Mouse (Mus musculus) intestine, embryonic 15.5 days (tissue): ENCODE measurements around the gene Vamp9. TPM values are rescaled to one million over a fixed set of nuclear protein-coding genes. Genes with fewer than 3 reads are reported as not detected.

Experiments
- ATAC-seq: fragments of 200-750 bp; cut with Nextera tagmentation; 2 replicates; pipeline ENCODE4 v1.8.0; 2017; ENCODE audit warnings: moderate TSS enrichment, moderate library complexity
- H3K27ac ChIP-seq: fragments of 300-500 bp; sonication (generic); 2 replicates; pipeline ENCODE4 v1.5.1; 2015; ENCODE audit warnings: mild to moderate bottlenecking, inconsistent platforms
- H3K27me3 ChIP-seq: fragments of 300-500 bp; sonication (generic); replicated peaks from 2 replicates; pipeline ENCODE4 v1.6.1; 2015; ENCODE audit warnings: inconsistent platforms
- H3K36me3 ChIP-seq: fragments of 300-500 bp; sonication (generic); 2 replicates; pipeline ENCODE4 v1.6.1; 2015; ENCODE audit warnings: inconsistent platforms
- H3K4me1 ChIP-seq: fragments of 300-500 bp; sonication (generic); replicated peaks from 2 replicates; pipeline ENCODE4 v1.6.1; 2015; ENCODE audit warnings: inconsistent platforms
- H3K4me2 ChIP-seq: fragments of 300-500 bp; sonication (generic); replicated peaks from 2 replicates; pipeline ENCODE4 v1.6.1; 2015; ENCODE audit warnings: mild to moderate bottlenecking, inconsistent platforms
- H3K4me3 ChIP-seq: fragments of 300-500 bp; sonication (generic); replicated peaks from 2 replicates; pipeline ENCODE4 v1.5.1; 2015; ENCODE audit warnings: inconsistent platforms
- H3K9ac ChIP-seq: fragments of 300-500 bp; sonication (generic); 2 replicates; pipeline ENCODE4 v1.6.1; 2015; ENCODE audit warnings: inconsistent platforms
- H3K9me3 ChIP-seq: fragments of 300-500 bp; sonication (generic); 2 replicates; pipeline ENCODE4 v1.6.1; 2016; ENCODE audit warnings: inconsistent platforms
- WGBS: fragments of 180-500 bp; shearing (Covaris S2); methylation state at CpG from one replicate; pipeline ENCODE4 v1.1.7; 2015; 5-methylcytosine and 5-hydroxymethylcytosine counted together
- polyA plus RNA-seq: library from polyadenylated mRNA; unstranded; fragments of >200 nt; fragmentation: Nextera tagmentation; extraction: Ambion mirVana; gene quantifications from 2 replicates; pipeline ENCODE4 v1.2.1, GENCODE M21; 2015

The Vamp9 gene
- 0.24 and 0.38 TPM in 2 replicates for polyA plus RNA-seq

- H3K4me2 ChIP-seq = peak within 1 kb of the TSS; percentile 68
- H3K9ac ChIP-seq = peak within 1 kb of the TSS; percentile 70
- ATAC-seq = peak; percentile 100
- H3K36me3 ChIP-seq = no peaks in the 10 kb centered on the region
- H3K27me3 ChIP-seq = no peaks in the 10 kb centered on the region
- no peaks in the 10 kb centered on the region for H3K4me1 ChIP-seq
- WGBS = 5% methylated on average over 49 of the region's 49 CpGs
- peak within 1 kb of the TSS; percentile 59 for H3K4me3 ChIP-seq
- peak within 1 kb of the TSS; percentile 97 for H3K27ac ChIP-seq
- H3K9me3 ChIP-seq = no peaks in the 10 kb centered on the region
These were observed at the start of gene Vamp9 for GRCm38 (mm10) chr5:99906181-99906956. TSS of gene Vamp9 (plus strand) at chr5:99906254.

- no peak for ATAC-seq
- H3K4me3 ChIP-seq = no peak overlapping the region
- no peaks in the 10 kb centered on the region for H3K36me3 ChIP-seq
- 0 out of 2 replicates have a peak, but pooled peaks cover 4% of the 10 kb centered on the region for H3K4me1 ChIP-seq
- no peak overlapping the region for H3K9ac ChIP-seq
- no peaks in the 10 kb centered on the region for H3K27me3 ChIP-seq
- H3K9me3 ChIP-seq = no peaks in the 10 kb centered on the region
- no peak overlapping the region for H3K4me2 ChIP-seq
- WGBS = 28% methylated on average over 14 of the region's 14 CpGs
- H3K27ac ChIP-seq = no peak overlapping the region
These were observed 48.9 kb upstream of the Vamp9 start for GRCm38 (mm10) chr5:99857106-99857637.

GRCm38 (mm10) chr5:99859637-99860433 lies 46.2 kb upstream of the Vamp9 start:
- Histone ChIP-seq H3K27me3 (no peaks in the 10 kb centered on the region), H3K4me2 (no peak overlapping the region), H3K4me3 (no peak overlapping the region), H3K4me1 (0 out of 2 replicates have a peak, but pooled peaks cover 4% of the 10 kb centered on the region), H3K27ac (no peak overlapping the region), H3K36me3 (no peaks in the 10 kb centered on the region), H3K9ac (no peak overlapping the region), H3K9me3 (no peaks in the 10 kb centered on the region)
- 50% methylated on average over 13 of the region's 13 CpGs for WGBS
- peak; percentile 75 for ATAC-seq

GRCm38 (mm10) chr5:99861816-99862215 lies 44.2 kb upstream of the Vamp9 start:
- H3K27ac ChIP-seq = no peak overlapping the region
- ATAC-seq = no peak
- no peak overlapping the region for H3K9ac ChIP-seq
- H3K4me1 ChIP-seq = 0 out of 2 replicates have a peak, but pooled peaks cover 4% of the 10 kb centered on the region
- no peaks in the 10 kb centered on the region for H3K36me3 ChIP-seq
- H3K27me3 ChIP-seq = no peaks in the 10 kb centered on the region
- no peak overlapping the region for H3K4me3 ChIP-seq
- WGBS = 80% methylated on average over 6 of the region's 6 CpGs
- no peak overlapping the region for H3K4me2 ChIP-seq
- H3K9me3 ChIP-seq = no peaks in the 10 kb centered on the region

GRCm38 (mm10) chr5:99863656-99864380 lies 42.2 kb upstream of the Vamp9 start:
- Histone ChIP-seq H3K4me3 (no peak overlapping the region), H3K27me3 (no peaks in the 10 kb centered on the region), H3K9me3 (no peaks in the 10 kb centered on the region), H3K27ac (no peak overlapping the region), H3K36me3 (no peaks in the 10 kb centered on the region), H3K4me2 (no peak overlapping the region), H3K9ac (no peak overlapping the region), H3K4me1 (no peaks in the 10 kb centered on the region)
- 69% methylated on average over 13 of the region's 13 CpGs for WGBS
- no peak for ATAC-seq

- Histone ChIP-seq H3K4me1 (no peaks in the 10 kb centered on the region), H3K9me3 (no peaks in the 10 kb centered on the region), H3K9ac (no peak overlapping the region), H3K36me3 (no peaks in the 10 kb centered on the region), H3K27me3 (no peaks in the 10 kb centered on the region), H3K4me3 (no peak overlapping the region), H3K4me2 (no peak overlapping the region), H3K27ac (no peak overlapping the region)
- ATAC-seq = no peak
- 90% methylated on average over 1 of the region's 1 CpGs for WGBS
These were observed 40.3 kb upstream of the Vamp9 start for GRCm38 (mm10) chr5:99865779-99866178.

GRCm38 (mm10) chr5:99868286-99868685 lies 37.8 kb upstream of the Vamp9 start:
- 92% methylated on average over 17 of the region's 17 CpGs for WGBS
- ATAC-seq = no peak

GRCm38 (mm10) chr5:99868923-99869322 lies 37.1 kb upstream of the Vamp9 start:
- H3K27me3 ChIP-seq = no peaks in the 10 kb centered on the region
- no peak overlapping the region for H3K27ac ChIP-seq
- no peaks in the 10 kb centered on the region for H3K36me3 ChIP-seq
- ATAC-seq = no peak
- no peak overlapping the region for H3K9ac ChIP-seq
- H3K4me1 ChIP-seq = no peaks in the 10 kb centered on the region
- H3K9me3 ChIP-seq = no peaks in the 10 kb centered on the region
- 86% methylated on average over 9 of the region's 9 CpGs for WGBS
- no peak overlapping the region for H3K4me2 ChIP-seq
- H3K4me3 ChIP-seq = no peak overlapping the region

More at GRCm38 (mm10) chr5:99868286-99868685, 37.8 kb upstream of the Vamp9 start:
- Histone ChIP-seq H3K27me3 (no peaks in the 10 kb centered on the region), H3K36me3 (no peaks in the 10 kb centered on the region), H3K9ac (no peak overlapping the region), H3K4me2 (no peak overlapping the region), H3K4me1 (no peaks in the 10 kb centered on the region), H3K4me3 (no peak overlapping the region), H3K27ac (no peak overlapping the region), H3K9me3 (no peaks in the 10 kb centered on the region)

GRCm38 (mm10) chr5:99877565-99877964 lies 28.5 kb upstream of the Vamp9 start:
- Histone ChIP-seq H3K4me2 (no peak overlapping the region), H3K36me3 (no peaks in the 10 kb centered on the region), H3K9ac (no peak overlapping the region), H3K27ac (no peak overlapping the region), H3K4me3 (no peak overlapping the region), H3K9me3 (no peaks in the 10 kb centered on the region), H3K4me1 (no peaks in the 10 kb centered on the region), H3K27me3 (no peaks in the 10 kb centered on the region)
- no peak for ATAC-seq
- WGBS = 60% methylated on average over 9 of the region's 9 CpGs

GRCm38 (mm10) chr5:99882441-99882840 lies 23.6 kb upstream of the Vamp9 start:
- WGBS = 95% methylated on average over 3 of the region's 3 CpGs
- Histone ChIP-seq H3K27ac (no peak overlapping the region), H3K4me1 (no peaks in the 10 kb centered on the region), H3K9ac (no peak overlapping the region), H3K4me2 (no peak overlapping the region), H3K4me3 (no peak overlapping the region), H3K27me3 (no peaks in the 10 kb centered on the region), H3K36me3 (no peaks in the 10 kb centered on the region), H3K9me3 (no peaks in the 10 kb centered on the region)
- no peak for ATAC-seq

- WGBS = 90% methylated on average over 4 of the region's 4 CpGs
- H3K9ac ChIP-seq = no peak overlapping the region
- H3K9me3 ChIP-seq = no peaks in the 10 kb centered on the region
- H3K4me3 ChIP-seq = no peak overlapping the region
- no peak overlapping the region for H3K4me2 ChIP-seq
- no peaks in the 10 kb centered on the region for H3K36me3 ChIP-seq
- no peak overlapping the region for H3K27ac ChIP-seq
- no peaks in the 10 kb centered on the region for H3K27me3 ChIP-seq
- ATAC-seq = no peak
- H3K4me1 ChIP-seq = no peaks in the 10 kb centered on the region
These were observed 22.0 kb upstream of the Vamp9 start for GRCm38 (mm10) chr5:99884035-99884434.

- no peak overlapping the region for H3K27ac ChIP-seq
- H3K4me2 ChIP-seq = no peak overlapping the region
- H3K4me1 ChIP-seq = no peaks in the 10 kb centered on the region
- no peaks in the 10 kb centered on the region for H3K27me3 ChIP-seq
- H3K9me3 ChIP-seq = no peaks in the 10 kb centered on the region
- ATAC-seq = no peak
- H3K36me3 ChIP-seq = no peaks in the 10 kb centered on the region
- no peak overlapping the region for H3K9ac ChIP-seq
- H3K4me3 ChIP-seq = no peak overlapping the region
- 73% methylated on average over 1 of the region's 1 CpGs for WGBS
These were observed 18.9 kb upstream of the Vamp9 start for GRCm38 (mm10) chr5:99887133-99887532.
